Mouse (Mus musculus) testis, adult 2 months (tissue): Measurements from ENCODE around the gene Atf6.

Experiments
- CTCF ChIP-seq: fragments of 200-500 bp; IDR thresholded peaks from 2 replicates; pipeline ENCODE4 v1.5.1; 2012; ENCODE audit warnings: low read depth, mild to moderate bottlenecking, inconsistent platforms, low read length, moderate library complexity; ENCODE audit not compliant: control insufficient read depth, insufficient read depth, insufficient replicate concordance
- POLR2A ChIP-seq: fragments of 200-500 bp; IDR thresholded peaks from 2 replicates; pipeline ENCODE4 v1.6.1; 2012; ENCODE audit warnings: low read depth, mild to moderate bottlenecking, inconsistent platforms, low read length, moderate library complexity; ENCODE audit not compliant: control insufficient read depth

GRCm38 (mm10) chr1:170812822-170813221 lies 54.7 kb downstream of the Atf6 start:
- no peak for TF ChIP-seq CTCF
- no peak for TF ChIP-seq POLR2A
